Mouse (Mus musculus): Measurements from ENCODE around the gene Timm13.

Timm13 gene

DNA sequence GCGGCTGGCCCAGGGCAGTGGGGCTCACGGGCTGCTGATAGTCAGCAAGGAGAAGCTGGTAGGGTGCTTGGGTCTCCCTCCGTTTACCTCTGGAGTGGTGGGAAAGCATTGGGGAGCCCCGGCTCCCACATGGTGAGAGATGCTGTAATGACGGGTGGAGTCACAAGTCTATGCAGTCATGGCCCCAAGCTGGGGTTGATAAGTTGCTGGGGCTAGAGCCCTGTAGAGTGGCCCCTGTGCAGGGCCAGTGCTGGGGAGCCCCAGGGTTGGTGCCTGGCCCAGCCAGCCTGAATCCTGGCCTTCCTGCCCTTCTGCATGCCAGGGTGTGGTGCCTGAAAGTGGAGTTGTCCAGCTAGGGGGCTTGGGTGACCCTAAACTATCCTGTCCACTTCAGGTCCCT lies 38.5 kb downstream of the Timm13 start:
- no peak for DNase-seq (ENCODE audit: low spot score in 2 of 2)

DNA sequence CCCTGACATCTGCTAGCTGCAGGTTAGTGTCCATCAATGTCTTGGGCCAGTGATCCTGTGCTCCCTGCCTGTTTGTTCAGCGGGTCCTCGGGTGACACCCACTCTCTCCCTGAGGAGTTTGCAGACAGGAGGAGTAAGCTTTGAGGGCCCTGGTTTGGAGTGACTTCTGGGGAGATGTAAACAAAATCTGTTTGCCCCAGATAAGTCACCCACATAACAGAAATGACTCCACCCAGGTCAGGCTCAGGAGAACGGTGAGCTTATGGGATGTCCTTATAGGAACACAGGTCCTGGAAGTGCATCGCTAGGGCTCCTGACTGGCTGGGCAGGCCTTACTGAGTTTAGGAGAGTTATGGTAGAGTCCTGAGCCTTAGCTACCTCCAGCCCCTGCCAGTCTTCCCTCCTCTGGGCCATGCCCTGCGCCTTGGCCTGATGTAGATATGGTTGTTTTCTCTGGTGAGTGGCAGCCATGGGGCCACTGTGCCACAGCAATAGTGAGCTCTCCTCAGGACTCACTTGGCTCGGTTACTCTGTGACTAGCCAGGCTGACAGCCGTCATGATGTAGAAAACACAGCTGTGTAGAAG lies 42.3 kb downstream of the Timm13 start:
- no peak for DNase-seq (ENCODE audit: low spot score in 2 of 2)

GRCm38 (mm10) chr10:80857848-80858247 lies 42.9 kb downstream of the Timm13 start:
- no peak for DNase-seq (ENCODE audit: low spot score in 2 of 2)

DNA sequence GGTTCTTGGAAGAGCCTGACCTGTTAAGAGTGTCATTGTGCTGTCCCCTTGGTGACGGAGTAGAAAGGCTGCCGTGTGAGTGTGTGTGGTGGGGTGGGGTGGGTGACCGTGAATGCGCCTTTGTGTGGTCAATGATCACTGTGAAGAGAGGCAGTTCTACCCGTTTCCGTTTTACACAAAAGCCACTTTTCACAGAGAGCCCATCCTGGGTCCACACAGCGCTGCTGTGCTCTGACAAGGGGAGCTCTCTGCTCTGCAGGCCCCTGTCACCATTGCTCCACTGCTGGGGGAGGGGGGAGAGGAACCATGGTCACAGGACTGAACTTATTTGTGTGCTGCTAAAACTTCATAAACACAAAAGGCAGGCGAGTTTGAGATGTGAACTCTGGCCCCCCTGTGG lies 43.4 kb downstream of the Timm13 start:
- DNase-seq (ENCODE audit: low spot score in 2 of 2) = peak in 1 of 2 experiments; percentile 51

GRCm38 (mm10) chr10:80856908-80857307 lies 43.9 kb downstream of the Timm13 start:
- DNase-seq (ENCODE audit: low spot score in 2 of 2) = no peak

DNA sequence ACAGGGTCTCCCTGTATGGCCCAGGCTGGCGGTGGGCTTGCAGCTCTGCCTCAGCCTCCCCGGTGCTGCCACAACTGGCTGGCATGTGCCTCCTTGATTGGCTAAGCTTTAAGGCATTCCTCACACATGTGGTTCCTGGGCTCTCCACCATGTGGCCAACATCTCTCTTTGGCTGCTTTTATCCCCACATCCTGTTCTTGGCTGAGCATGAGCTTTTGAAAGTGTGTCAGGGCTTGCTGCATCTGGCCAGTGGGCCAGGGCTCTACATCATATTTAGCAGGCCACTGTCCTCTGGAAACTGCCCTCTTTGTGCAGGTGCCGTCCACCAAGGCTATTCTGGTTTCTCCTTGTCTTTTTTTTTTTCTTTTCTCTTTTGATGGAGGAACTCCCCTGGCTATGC lies 44.5 kb downstream of the Timm13 start:
- DNase-seq (ENCODE audit: low spot score in 2 of 2) = peak; percentile 61 to 78

GRCm38 (mm10) chr10:80855749-80856073 lies 45.1 kb downstream of the Timm13 start:
- no peak for DNase-seq (ENCODE audit: low spot score in 2 of 2)

GRCm38 (mm10) chr10:80854913-80855748 lies 45.6 kb downstream of the Timm13 start, which contains the start of the genes Lsm7 and Sppl2b:
TSS of gene Lsm7 (minus strand) at chr10:80855209.
TSS of gene Sppl2b (plus strand) at chr10:80855275.
- DNase-seq (ENCODE audit: low spot score in 2 of 2) = peak; percentile 97 to 98

Measured in right cerebral cortex, postnatal 10 days (tissue).